Mouse (Mus musculus) midbrain, embryonic 14.5 days (tissue): ENCODE data around the gene Cep135. TPM values are rescaled to one million over a fixed set of nuclear protein-coding genes. Genes with fewer than 3 reads are reported as not detected.

Source experiments
- ATAC-seq: fragments of 200-750 bp; cut with Nextera tagmentation; 2 replicates; pipeline ENCODE4 v1.8.0; 2017; ENCODE audit warnings: moderate number of reproducible peaks, moderate library complexity; ENCODE audit not compliant: low FRiP score, low TSS enrichment
- DNase-seq: peaks from one replicate; pipeline ENCODE4 v3.0.0-alpha.2; 2015
- H3K27ac ChIP-seq: fragments of 300-500 bp; sonication (generic); replicated peaks from 2 replicates; pipeline ENCODE4 v1.5.1; 2014; ENCODE audit warnings: mild to moderate bottlenecking, low read depth, low read length, moderate library complexity
- H3K27me3 ChIP-seq: fragments of 300-500 bp; sonication (generic); 2 replicates; pipeline ENCODE4 v1.6.1; 2014; ENCODE audit warnings: low read length, control low read depth, mixed read lengths; ENCODE audit not compliant: control insufficient read depth, insufficient read depth
- H3K36me3 ChIP-seq: fragments of 300-500 bp; sonication (generic); 2 replicates; pipeline ENCODE4 v1.6.1; 2014; ENCODE audit warnings: low read length, control low read depth; ENCODE audit not compliant: control insufficient read depth, insufficient read depth
- H3K4me1 ChIP-seq: fragments of 300-500 bp; sonication (generic); 2 replicates; pipeline ENCODE4 v1.6.1; 2014; ENCODE audit warnings: mild to moderate bottlenecking, antibody characterized with exemption, low read length, control low read depth; ENCODE audit not compliant: control insufficient read depth, insufficient read depth
- H3K4me2 ChIP-seq: fragments of 300-500 bp; sonication (generic); 2 replicates; pipeline ENCODE4 v1.6.1; 2014; ENCODE audit warnings: mild to moderate bottlenecking, low read length, moderate library complexity
- H3K4me3 ChIP-seq: fragments of 300-500 bp; sonication (generic); replicated peaks from 2 replicates; pipeline ENCODE4 v1.5.1; 2014; ENCODE audit warnings: low read depth, low read length
- H3K9ac ChIP-seq: fragments of 300-500 bp; sonication (generic); replicated peaks from 2 replicates; pipeline ENCODE4 v1.6.1; 2014; ENCODE audit warnings: mild to moderate bottlenecking, low read length, moderate library complexity
- H3K9me3 ChIP-seq: fragments of 300-500 bp; sonication (generic); 2 replicates; pipeline ENCODE4 v1.6.1; 2016; ENCODE audit warnings: low read length, control low read depth, mixed read lengths; ENCODE audit not compliant: control insufficient read depth
- WGBS: fragments of 180-500 bp; shearing (Covaris S2); extraction: QIAGEN DNeasy Blood & Tissue Kit; methylation state at CpG from one replicate; pipeline ENCODE4 v1.1.7; 2014; 5-methylcytosine and 5-hydroxymethylcytosine counted together
- polyA plus RNA-seq: library from polyadenylated mRNA; unstranded; fragments of >200 nt; fragmentation: Nextera tagmentation; extraction: Ambion mirVana; gene quantifications from 2 replicates; pipeline ENCODE4 v1.2.1, GENCODE M21; 2014

Cep135 gene
- 2.2 and 3.9 TPM in 2 replicates for polyA plus RNA-seq

DNA sequence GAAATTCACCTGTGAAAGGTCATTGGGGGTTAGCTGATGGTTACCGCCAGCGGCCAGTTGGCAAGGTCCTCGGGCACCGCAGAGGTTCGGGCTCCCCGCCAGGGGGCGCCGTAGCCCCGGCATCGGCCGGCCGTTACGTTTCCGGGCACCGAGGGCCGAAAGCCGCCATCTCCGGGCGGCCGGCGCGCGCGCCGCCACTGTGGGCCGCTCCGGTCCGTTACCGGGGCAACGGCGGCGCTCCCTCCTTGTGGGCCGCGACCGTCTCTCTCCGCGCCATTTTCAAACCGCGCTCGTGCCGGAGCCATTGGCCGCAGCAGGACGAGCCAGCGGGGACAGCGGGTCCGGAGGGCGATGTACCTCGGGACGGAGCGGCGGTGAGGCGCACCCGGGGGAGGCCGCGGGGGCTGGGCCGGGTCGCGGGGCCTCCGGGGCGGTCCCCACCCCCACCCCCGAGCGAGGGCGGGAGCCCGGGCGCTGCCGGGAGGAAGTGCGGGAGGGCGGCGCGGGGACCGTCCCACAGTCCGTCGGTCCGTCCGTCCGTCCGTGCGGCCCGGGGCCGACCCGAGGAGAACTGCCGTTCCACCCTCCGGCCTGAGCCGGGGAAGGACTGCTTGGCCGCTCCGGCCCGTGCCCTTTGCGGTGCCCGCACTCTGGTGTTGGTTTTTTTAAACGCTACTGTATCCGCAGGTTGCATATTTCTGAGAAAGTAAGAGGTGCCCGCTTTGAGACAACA lies at the start of gene Cep135:
Gene Cep135 (plus strand): TSS at position 148 of the 733 bp plus-strand sequence.
- WGBS, result under 1% methylated on average over 78 of the region's 92 CpGs
- H3K36me3 ChIP-seq, result peaks cover 7% of the 10 kb centered on the region
- peak; percentile 96 for DNase-seq
- peak; percentile 96 for ATAC-seq
- H3K27ac ChIP-seq, result peak within 1 kb of the TSS; percentile 77
- no peaks in the 10 kb centered on the region for H3K27me3 ChIP-seq
- peaks cover 7% of the 10 kb centered on the region for H3K4me1 ChIP-seq
- no peaks in the 10 kb centered on the region for H3K9me3 ChIP-seq
- peak within 1 kb of the TSS; percentile 74 for H3K9ac ChIP-seq
- H3K4me2 ChIP-seq, result peak within 1 kb of the TSS; percentile 80
- peak within 1 kb of the TSS; percentile 83 for H3K4me3 ChIP-seq

DNA sequence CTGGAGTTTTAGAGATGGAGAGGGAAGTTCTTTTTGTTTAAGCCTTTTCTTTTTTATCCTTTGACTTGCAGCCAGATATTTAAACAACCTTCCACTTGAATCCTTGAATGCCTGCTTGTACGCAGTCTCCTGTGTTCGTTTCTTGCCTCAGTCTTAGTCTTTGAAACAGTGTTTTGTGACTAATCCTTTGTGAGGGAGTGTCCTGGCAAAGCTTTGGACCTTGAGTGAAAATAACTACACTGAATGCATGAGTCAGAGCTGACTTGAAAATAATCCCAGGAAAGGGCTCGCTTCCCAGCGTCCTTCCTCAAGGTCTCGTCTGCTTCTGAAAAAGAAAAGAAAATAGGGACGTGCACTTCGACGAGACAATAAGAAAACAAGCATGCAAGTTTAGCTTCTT lies 48.3 kb upstream of the Cep135 start:
- no peaks in the 10 kb centered on the region for H3K27me3 ChIP-seq
- no peak for ATAC-seq
- H3K9ac ChIP-seq, result no peak overlapping the region

DNA sequence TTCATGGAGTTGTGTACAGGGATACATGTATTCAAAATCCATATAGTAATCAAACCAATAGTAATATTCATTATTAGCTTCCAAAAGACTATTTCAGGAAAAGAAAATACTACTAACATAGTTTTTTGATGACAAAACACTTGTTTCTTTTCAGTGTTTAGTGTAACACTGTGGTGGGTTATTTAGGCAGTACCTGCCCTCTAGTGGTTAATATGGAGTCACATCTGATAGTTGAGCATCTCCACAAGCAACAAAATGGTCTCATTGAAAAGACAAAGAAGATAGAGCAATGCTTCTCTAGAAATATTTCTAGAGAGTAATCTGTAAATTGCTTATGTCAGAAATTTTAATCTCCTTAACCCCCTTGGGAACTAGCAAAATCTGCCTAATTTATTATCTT lies 47.7 kb upstream of the Cep135 start:
- Histone ChIP-seq H3K36me3 (peaks cover 80% of the 10 kb centered on the region), H3K4me2 (no peak overlapping the region)
- DNase-seq, result peak; percentile 68

More for the DNA sequence above, 48.3 kb upstream of the Cep135 start:
- H3K36me3 ChIP-seq, result peaks cover 80% of the 10 kb centered on the region
- no peaks in the 10 kb centered on the region for H3K9me3 ChIP-seq
- peak; percentile 21 for DNase-seq
- H3K4me3 ChIP-seq, result no peak overlapping the region
- H3K27ac ChIP-seq, result no peak overlapping the region
- WGBS, result 68% methylated on average over 8 of the region's 8 CpGs
- H3K4me1 ChIP-seq, result no peaks in the 10 kb centered on the region
- H3K4me2 ChIP-seq, result no peak overlapping the region

DNA sequence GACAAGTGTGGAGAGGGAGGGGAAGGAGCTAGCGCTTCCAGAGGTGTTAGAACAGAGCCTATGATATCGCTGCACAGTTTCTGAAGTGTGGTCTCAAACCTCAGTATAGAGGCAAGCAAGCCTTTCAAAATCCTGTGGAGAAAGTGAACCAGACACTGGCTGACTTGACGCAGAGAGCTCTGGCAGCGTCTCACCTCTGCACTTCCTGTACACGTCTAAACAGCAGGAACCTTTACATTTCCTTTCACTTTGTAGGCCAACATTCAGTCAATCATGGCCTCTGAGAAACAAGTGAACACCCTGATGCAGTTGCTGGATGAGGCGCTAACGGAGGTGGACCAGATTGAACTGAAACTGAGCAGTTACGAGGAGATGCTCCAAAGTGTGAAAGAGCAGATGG lies 45.3 kb upstream of the Cep135 start:
- ATAC-seq (no peak), DNase-seq (no peak)
- no peak overlapping the region for H3K27ac ChIP-seq
- H3K4me2 ChIP-seq, result no peak overlapping the region
- WGBS, result 94% methylated on average over 8 of the region's 8 CpGs
- H3K4me1 ChIP-seq, result no peaks in the 10 kb centered on the region
- peaks cover 72% of the 10 kb centered on the region for H3K36me3 ChIP-seq
- H3K4me3 ChIP-seq, result no peak overlapping the region
- H3K9me3 ChIP-seq, result no peaks in the 10 kb centered on the region
- H3K27me3 ChIP-seq, result no peaks in the 10 kb centered on the region
- H3K9ac ChIP-seq, result no peak overlapping the region

More for the DNA sequence above, 47.7 kb upstream of the Cep135 start:
- Histone ChIP-seq H3K4me3 (no peak overlapping the region), H3K27me3 (no peaks in the 10 kb centered on the region), H3K9me3 (no peaks in the 10 kb centered on the region), H3K27ac (no peak overlapping the region), H3K4me1 (no peaks in the 10 kb centered on the region), H3K9ac (no peak overlapping the region)
- no peak for ATAC-seq

DNA sequence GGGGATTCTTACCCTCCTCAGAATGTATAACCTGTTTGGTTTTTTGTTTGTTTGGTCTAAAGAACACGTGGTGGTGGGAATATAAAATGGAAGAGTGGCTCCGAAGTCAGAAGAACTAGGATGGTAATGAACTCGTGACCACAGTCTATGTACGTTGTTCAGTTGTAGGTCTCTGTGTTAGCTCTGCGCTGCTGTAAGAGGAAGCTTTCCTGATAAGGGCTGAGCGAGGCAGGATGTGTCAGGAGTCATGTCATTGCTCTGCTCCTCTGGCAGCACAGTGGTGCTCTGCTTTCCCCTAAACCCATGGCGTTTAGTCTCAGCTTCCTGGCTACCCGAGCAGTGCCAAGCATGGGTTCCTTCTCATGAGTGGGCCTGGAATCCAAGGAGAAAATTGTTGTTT lies 38.1 kb upstream of the Cep135 start:
- H3K27me3 ChIP-seq, result no peaks in the 10 kb centered on the region
- H3K9ac ChIP-seq, result no peak overlapping the region
- 97% methylated on average over 8 of the region's 8 CpGs for WGBS
- DNase-seq (no peak), ATAC-seq (no peak)
- no peak overlapping the region for H3K27ac ChIP-seq
- no peaks in the 10 kb centered on the region for H3K9me3 ChIP-seq
- H3K4me1 ChIP-seq, result no peaks in the 10 kb centered on the region
- H3K4me2 ChIP-seq, result no peak overlapping the region
- H3K36me3 ChIP-seq, result peaks cover 51% of the 10 kb centered on the region
- H3K4me3 ChIP-seq, result no peak overlapping the region

DNA sequence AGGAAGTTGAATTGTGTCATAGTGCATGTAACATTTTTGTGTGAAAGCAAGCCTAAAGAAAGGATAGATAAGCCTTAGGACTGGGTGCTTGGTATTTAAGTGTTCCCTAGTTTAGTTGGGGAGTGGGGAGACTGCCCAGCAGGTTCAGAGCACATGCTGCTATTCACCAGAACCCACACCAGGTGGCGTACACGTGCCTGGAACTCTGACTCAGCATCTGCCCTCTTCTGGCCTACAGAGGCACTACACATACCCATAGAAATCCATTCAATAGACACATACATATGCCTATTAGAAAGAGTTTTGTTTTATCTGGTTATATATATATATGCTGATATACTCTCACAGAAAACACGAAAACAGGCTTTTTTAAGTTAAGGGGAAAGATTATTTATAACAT lies 23.2 kb upstream of the Cep135 start:
- no peak for ATAC-seq

DNA sequence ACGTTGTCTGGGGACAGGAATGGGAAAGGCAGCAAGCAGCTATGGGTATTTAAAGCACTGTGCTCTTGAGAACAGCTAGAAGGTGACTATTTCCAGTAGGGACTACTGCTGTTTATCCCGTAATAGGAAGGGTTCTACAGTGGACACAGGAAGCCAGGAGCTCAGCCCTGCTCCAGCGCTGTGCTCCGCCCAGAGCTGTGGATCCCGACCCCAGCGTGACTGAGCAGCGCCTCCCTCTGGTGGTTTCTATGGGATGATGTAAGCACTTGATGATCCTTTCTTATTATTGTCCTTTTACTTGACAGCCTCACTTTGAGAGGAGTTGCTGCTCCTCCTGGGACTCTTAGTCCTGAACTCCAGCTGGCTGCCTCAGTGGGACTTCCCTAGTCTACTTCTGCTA lies 14.2 kb upstream of the Cep135 start:
- H3K9me3 ChIP-seq, result no peaks in the 10 kb centered on the region
- WGBS, result 78% methylated on average over 7 of the region's 7 CpGs
- H3K27me3 ChIP-seq, result no peaks in the 10 kb centered on the region
- peaks cover 22% of the 10 kb centered on the region for H3K36me3 ChIP-seq
- no peak overlapping the region for H3K4me3 ChIP-seq
- no peak overlapping the region for H3K9ac ChIP-seq
- no peaks in the 10 kb centered on the region for H3K4me1 ChIP-seq
- no peak for ATAC-seq
- H3K4me2 ChIP-seq, result no peak overlapping the region
- H3K27ac ChIP-seq, result no peak overlapping the region
- DNase-seq, result no peak

More for the DNA sequence above, 23.2 kb upstream of the Cep135 start:
- H3K27ac ChIP-seq, result no peak overlapping the region
- H3K4me1 ChIP-seq, result no peaks in the 10 kb centered on the region
- DNase-seq, result peak; percentile 60
- no peak overlapping the region for H3K4me3 ChIP-seq
- peaks cover 83% of the 10 kb centered on the region for H3K36me3 ChIP-seq
- no peak overlapping the region for H3K4me2 ChIP-seq
- H3K27me3 ChIP-seq, result no peaks in the 10 kb centered on the region
- WGBS, result 33% methylated on average over 3 of the region's 3 CpGs
- no peak overlapping the region for H3K9ac ChIP-seq
- no peaks in the 10 kb centered on the region for H3K9me3 ChIP-seq

DNA sequence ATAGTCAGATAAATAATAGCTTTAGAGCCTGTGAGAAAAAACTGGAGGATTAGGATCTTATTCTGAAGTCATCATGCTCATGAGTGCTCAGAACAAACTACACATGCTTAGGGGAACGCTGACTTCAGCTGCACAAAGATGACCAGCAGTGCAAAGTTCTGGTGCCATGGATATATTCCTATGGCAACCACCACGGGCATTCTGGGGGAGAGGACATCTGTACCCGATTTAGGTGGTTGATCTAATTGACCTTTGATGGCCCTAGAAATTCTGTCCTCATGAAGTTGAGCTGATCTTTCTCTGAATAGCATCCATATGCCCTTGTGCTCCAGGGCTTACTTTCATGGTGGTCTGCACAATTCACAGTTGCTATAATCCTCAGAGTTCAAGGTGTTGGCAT lies 11.5 kb upstream of the Cep135 start:
- Histone ChIP-seq H3K9ac (no peak overlapping the region), H3K4me2 (no peak overlapping the region), H3K4me1 (no peaks in the 10 kb centered on the region), H3K27ac (no peak overlapping the region), H3K9me3 (no peaks in the 10 kb centered on the region), H3K4me3 (no peak overlapping the region), H3K36me3 (no peaks in the 10 kb centered on the region), H3K27me3 (no peaks in the 10 kb centered on the region)
- ATAC-seq (no peak), DNase-seq (no peak)
- 66% methylated on average over 3 of the region's 3 CpGs for whole genome bisulfite sequencing

DNA sequence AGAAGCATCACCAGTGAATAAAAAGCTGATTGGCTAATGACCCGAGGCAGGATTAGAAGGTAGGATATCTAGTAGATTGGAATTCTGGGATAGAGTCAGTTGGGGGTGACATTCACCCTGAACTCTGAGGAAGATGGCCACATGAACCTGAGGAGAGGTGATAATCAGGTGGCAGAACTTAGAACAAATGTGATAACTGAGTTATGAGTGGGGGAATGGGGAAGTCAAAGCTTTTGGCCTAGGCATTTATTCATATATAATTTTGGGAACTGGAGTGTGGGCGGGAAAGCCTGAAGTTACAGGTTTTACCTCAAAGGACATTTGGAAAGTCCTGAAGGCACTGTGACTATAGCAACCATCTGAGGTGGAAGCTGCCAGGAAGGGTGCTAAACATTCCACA lies 3.1 kb upstream of the Cep135 start:
- Histone ChIP-seq H3K9ac (no peak overlapping the region), H3K9me3 (no peaks in the 10 kb centered on the region), H3K4me3 (no peak overlapping the region), H3K36me3 (no peaks in the 10 kb centered on the region), H3K4me2 (no peak overlapping the region), H3K4me1 (peaks cover 7% of the 10 kb centered on the region), H3K27ac (no peak overlapping the region), H3K27me3 (no peaks in the 10 kb centered on the region)
- ATAC-seq (no peak), DNase-seq (no peak)
- WGBS, result 82% methylated on average over 2 of the region's 2 CpGs
